Comparison of ENCODE assay signal across 11 mouse cellular contexts in the genomic region with DNA sequence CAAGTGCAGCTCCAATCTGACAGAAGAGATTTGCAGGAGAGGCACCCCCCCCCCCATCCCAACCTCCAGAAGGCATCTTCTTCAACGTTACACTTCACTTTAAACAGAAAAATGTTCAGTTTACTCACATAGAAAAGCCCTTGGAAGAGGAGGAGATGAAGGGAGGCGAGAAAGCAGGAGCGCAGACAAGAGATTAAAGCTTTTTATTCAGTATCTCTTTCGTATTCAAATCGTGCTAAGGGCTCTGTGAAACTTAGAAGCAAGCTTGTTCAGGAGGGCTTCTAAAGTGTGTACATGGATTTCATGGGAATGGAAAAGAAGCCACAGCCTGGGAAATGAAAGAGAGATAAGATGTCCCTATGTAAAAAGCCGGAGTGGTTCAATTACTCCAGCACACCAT.
DNase-seq lines count a peak whose midpoint lies in the region; ATAC-seq and TF ChIP-seq lines count a peak whose summit lies in the region.
"Had no signal": no experiment of that assay in that cellular context is flagged by ENCODE, and none has a peak within 500 bp of the region (broad histone marks: within the 10 kb centered on the region; RNA-seq: fewer than 3 reads in every experiment).

No protein-coding gene starts in this region.

- H3K4me2 ChIP-seq in heart, postnatal 0 days (ENCODE audit: low read depth, low read length): peak overlapping the region; percentile 53; the same call in 1 of the 2 replicates
- H3K4me2 ChIP-seq in embryonic facial prominence, embryonic 12.5 days (replicated peaks): peak overlapping the region; percentile 41
- peak overlapping the region; percentile 28 for H3K4me2 ChIP-seq in hindbrain, embryonic 12.5 days (replicated peaks)
- peak overlapping the region; percentile 46 for H3K4me2 ChIP-seq in midbrain, embryonic 14.5 days (ENCODE audit: low read length)

- no peak overlapping the region for H3K27ac ChIP-seq in heart, postnatal 0 days (ENCODE audit: low read depth)
- no peak overlapping the region for H3K27ac ChIP-seq in embryonic facial prominence, embryonic 12.5 days
- H3K27ac ChIP-seq in hindbrain, embryonic 12.5 days: peak overlapping the region; percentile 64
- peak overlapping the region; percentile 73 for H3K27ac ChIP-seq in midbrain, embryonic 14.5 days (replicated peaks; ENCODE audit: low read depth, low read length)
- H3K27ac ChIP-seq in kidney, adult 2 months (ENCODE audit: insufficient read depth, low read depth, low read length): no peak overlapping the region

- no peak for ATAC-seq in heart, postnatal 0 days (ENCODE audit: insufficient read depth, low read depth)
- ATAC-seq in embryonic facial prominence, embryonic 12.5 days (ENCODE audit: insufficient number of reproducible peaks, insufficient read depth, low FRiP score, low TSS enrichment): no peak
- ATAC-seq in hindbrain, embryonic 12.5 days (ENCODE audit: low FRiP score): no peak
- ATAC-seq in midbrain, embryonic 14.5 days (ENCODE audit: low FRiP score, low TSS enrichment): no peak

- 30% methylated on average over 6 of the region's 6 CpGs for WGBS in heart, postnatal 0 days
- WGBS in embryonic facial prominence, embryonic 12.5 days: 16% methylated on average over 6 of the region's 6 CpGs
- 19% methylated on average over 6 of the region's 6 CpGs for WGBS in hindbrain, embryonic 12.5 days
- WGBS in midbrain, embryonic 14.5 days: 4% methylated on average over 6 of the region's 6 CpGs
- WGBS in lung, adult 2 months: 46% methylated on average over 6 of the region's 6 CpGs
- WGBS in kidney, adult 2 months: 55% methylated on average over 6 of the region's 6 CpGs

- H3K36me3 ChIP-seq in heart, postnatal 0 days (replicated peaks; ENCODE audit: control insufficient read depth, insufficient read depth, low read length): no peaks in the 10 kb centered on the region
- no peaks in the 10 kb centered on the region for H3K36me3 ChIP-seq in embryonic facial prominence, embryonic 12.5 days
- no peaks in the 10 kb centered on the region for H3K36me3 ChIP-seq in hindbrain, embryonic 12.5 days
- H3K36me3 ChIP-seq in midbrain, embryonic 14.5 days (ENCODE audit: control insufficient read depth, insufficient read depth, low read length): no peaks in the 10 kb centered on the region
- H3K36me3 ChIP-seq in kidney, adult 2 months (ENCODE audit: control insufficient read depth, insufficient read depth, low read length): no peaks in the 10 kb centered on the region

- no peak for TF ChIP-seq POLR2A in lung, adult 2 months (IDR thresholded peaks at IDR 0.05; ENCODE audit: borderline replicate concordance, extremely low read depth, low read depth, low read length)
- TF ChIP-seq POLR2A in kidney, adult 2 months (IDR thresholded peaks at IDR 0.05; ENCODE audit: low read depth, low read length): no peak

- no peak for TF ChIP-seq CTCF in heart, postnatal 0 days (IDR thresholded peaks at IDR 0.05; ENCODE audit: low read depth)
- no peak for TF ChIP-seq CTCF in lung, adult 2 months (IDR thresholded peaks at IDR 0.05; ENCODE audit: insufficient read depth, low read length)
- no peak for TF ChIP-seq CTCF in kidney, adult 2 months (conservative IDR thresholded peaks at IDR 0.05; ENCODE audit: insufficient read depth, insufficient read length, low read depth, low read length)

- TF ChIP-seq EP300 in heart, postnatal 0 days (IDR thresholded peaks at IDR 0.05; ENCODE audit: low read depth): no peak

- H3K4me3 ChIP-seq in heart, postnatal 0 days (ENCODE audit: low read depth, low read length): no peak overlapping the region
- H3K4me3 ChIP-seq in embryonic facial prominence, embryonic 12.5 days: 0 out of 2 replicates have a peak overlapping the region, but pooled peaks have one; percentile 13
- H3K4me3 ChIP-seq in hindbrain, embryonic 12.5 days: no peak overlapping the region
- H3K4me3 ChIP-seq in midbrain, embryonic 14.5 days (replicated peaks; ENCODE audit: low read depth, low read length): peak overlapping the region; percentile 19
- no peak overlapping the region for H3K4me3 ChIP-seq in lung, adult 2 months (replicated peaks; ENCODE audit: extremely low read depth, low read depth, low read length)
- H3K4me3 ChIP-seq in kidney, adult 2 months (ENCODE audit: insufficient read depth, low read depth, low read length): no peak overlapping the region

- no peak for DNase-seq in heart, postnatal 0 days (ENCODE audit: low spot score)
- DNase-seq in heart, postnatal 14 days: no peak
- DNase-seq in midbrain, embryonic 14.5 days: peak; percentile 62
- DNase-seq in lung, adult 2 months: no peak
- DNase-seq in left cerebral cortex, postnatal 10 days (ENCODE audit: extremely low spot score in 1 of 2, low spot score in 2 of 2): no peak
- DNase-seq in kidney, adult 2 months: no peak
- DNase-seq: gastrocnemius, postnatal 10 days; kidney, postnatal 14 days had no signal

- H3K9me3 ChIP-seq in heart, postnatal 0 days (replicated peaks; ENCODE audit: control insufficient read depth, low read length): no peaks in the 10 kb centered on the region
- H3K9me3 ChIP-seq in embryonic facial prominence, embryonic 12.5 days: no peaks in the 10 kb centered on the region
- peaks cover 4% of the 10 kb centered on the region; the same call in 1 of the 2 replicates for H3K9me3 ChIP-seq in hindbrain, embryonic 12.5 days (replicated peaks)
- no peaks in the 10 kb centered on the region for H3K9me3 ChIP-seq in midbrain, embryonic 14.5 days (ENCODE audit: control insufficient read depth, low read length)

- H3K27me3 ChIP-seq in heart, postnatal 0 days (ENCODE audit: control insufficient read depth, insufficient read depth, low read length): no peaks in the 10 kb centered on the region
- H3K27me3 ChIP-seq in embryonic facial prominence, embryonic 12.5 days: peaks cover 5% of the 10 kb centered on the region; the same call in 1 of the 2 replicates
- no peaks in the 10 kb centered on the region for H3K27me3 ChIP-seq in hindbrain, embryonic 12.5 days
- no peaks in the 10 kb centered on the region for H3K27me3 ChIP-seq in midbrain, embryonic 14.5 days (ENCODE audit: control insufficient read depth, insufficient read depth, low read length)
- H3K27me3 ChIP-seq in kidney, adult 2 months (replicated peaks; ENCODE audit: control insufficient read depth, insufficient read depth, low read length): no peaks in the 10 kb centered on the region; the same call in 1 of the 2 replicates
- H3K27me3 ChIP-seq: CH12.LX had no signal

- H3K9ac ChIP-seq in heart, postnatal 0 days (replicated peaks; ENCODE audit: low read depth, low read length): no peak overlapping the region
- H3K9ac ChIP-seq in embryonic facial prominence, embryonic 12.5 days: no peak overlapping the region
- H3K9ac ChIP-seq in hindbrain, embryonic 12.5 days: peak overlapping the region; percentile 15; the same call in 1 of the 2 replicates
- no peak overlapping the region; the same call in 1 of the 2 replicates for H3K9ac ChIP-seq in midbrain, embryonic 14.5 days (replicated peaks; ENCODE audit: low read length)

- H3K4me1 ChIP-seq in heart, postnatal 0 days (ENCODE audit: control insufficient read depth, insufficient read depth): no peaks in the 10 kb centered on the region
- peaks cover 32% of the 10 kb centered on the region for H3K4me1 ChIP-seq in embryonic facial prominence, embryonic 12.5 days
- H3K4me1 ChIP-seq in hindbrain, embryonic 12.5 days: peaks cover 34% of the 10 kb centered on the region
- H3K4me1 ChIP-seq in midbrain, embryonic 14.5 days (ENCODE audit: control insufficient read depth, insufficient read depth, low read length): peaks cover 35% of the 10 kb centered on the region
- H3K4me1 ChIP-seq in lung, adult 2 months (ENCODE audit: control insufficient read depth, insufficient read depth, low read length): no peaks in the 10 kb centered on the region
- no peaks in the 10 kb centered on the region for H3K4me1 ChIP-seq in kidney, adult 2 months (ENCODE audit: control insufficient read depth, insufficient read depth, low read length)

- intact Hi-C loops in heart, postnatal 14 days (cut with DNase I): loop anchor here (10.0 kb wide), 1 partner anchor 1439 kb away; no protein-coding TSS in a partner anchor
- intact Hi-C loops in left cerebral cortex, postnatal 10 days (cut with DNase I): loop anchor here (5.0 to 10.0 kb wide), 5 partner anchors 381 to 1439 kb away; no protein-coding TSS in a partner anchor

Comparison
In these comparisons a context has a peak if more than half of its experiments do, and no peak if none do; other contexts are left out.
1. H3K27ac ChIP-seq: peak in hindbrain, embryonic 12.5 days (single experiment) and midbrain, embryonic 14.5 days (single experiment); none in heart, postnatal 0 days (single experiment), embryonic facial prominence, embryonic 12.5 days (single experiment) and kidney, adult 2 months (single experiment).
2. H3K4me3 ChIP-seq: peak in embryonic facial prominence, embryonic 12.5 days (single experiment) and midbrain, embryonic 14.5 days (single experiment); none in heart, postnatal 0 days (single experiment), hindbrain, embryonic 12.5 days (single experiment), lung, adult 2 months (single experiment) and kidney, adult 2 months (single experiment).
3. Peak in every context shown above with its lines, with median percentiles within 50 percentile points of each other: H3K4me2 ChIP-seq.